Mouse (Mus musculus) cerebellum, adult 2 months (tissue): ENCODE data around the gene Osbpl11.

Source experiments
- CTCF ChIP-seq: fragments of 200-500 bp; IDR thresholded peaks from 2 replicates; pipeline ENCODE4 v1.5.1; 2011; ENCODE audit warnings: low read depth, mild to moderate bottlenecking, control low read depth, low read length, moderate library complexity, borderline replicate concordance; ENCODE audit not compliant: insufficient read depth
- POLR2A ChIP-seq: fragments of 200-500 bp; IDR thresholded peaks from 2 replicates; pipeline ENCODE4 v1.6.1; 2011; ENCODE audit warnings: low read length, control low read depth, borderline replicate concordance; ENCODE audit not compliant: insufficient read depth

GRCm38 (mm10) chr16:33170716-33171587, 13.9 kb upstream of the Osbpl11 start:
- TF ChIP-seq POLR2A (no peak), CTCF (no peak)
